Mouse (Mus musculus) forebrain, embryonic 11.5 days (tissue): Measurements from ENCODE around the gene Gm45623. TPM values are rescaled to one million over a fixed set of nuclear protein-coding genes. Genes with fewer than 3 reads are reported as not detected.

ENCODE experiments used
- ATAC-seq: fragments of 200-750 bp; cut with Nextera tagmentation; replicated peaks from 2 replicates; pipeline ENCODE4 v1.8.0; 2017; ENCODE audit warnings: moderate TSS enrichment; ENCODE audit not compliant: low FRiP score
- DNase-seq: peaks from one replicate; pipeline ENCODE4 v3.0.0-alpha.2; 2017; ENCODE audit warnings: low spot score
- H3K27ac ChIP-seq: fragments of 300-500 bp; sonication (generic); 2 replicates; pipeline ENCODE4 v1.5.1; 2014; ENCODE audit warnings: low read depth, low read length
- H3K27me3 ChIP-seq: fragments of 300-500 bp; sonication (generic); 2 replicates; pipeline ENCODE4 v1.6.1; 2014; ENCODE audit warnings: mild to moderate bottlenecking, low read length, mixed read lengths; ENCODE audit not compliant: control insufficient read depth, insufficient read depth
- H3K36me3 ChIP-seq: fragments of 300-500 bp; sonication (generic); 2 replicates; pipeline ENCODE4 v1.6.1; 2014; ENCODE audit warnings: mild to moderate bottlenecking, low read length, moderate library complexity, mixed read lengths; ENCODE audit not compliant: control insufficient read depth, insufficient read depth
- H3K4me1 ChIP-seq: fragments of 300-500 bp; sonication (generic); replicated peaks from 2 replicates; pipeline ENCODE4 v1.6.1; 2014; ENCODE audit warnings: low read length, mixed read lengths; ENCODE audit not compliant: control insufficient read depth, insufficient read depth
- H3K4me2 ChIP-seq: fragments of 300-500 bp; sonication (generic); 2 replicates; pipeline ENCODE4 v1.6.1; 2014; ENCODE audit warnings: low read depth, mild to moderate bottlenecking, low read length, moderate library complexity, mixed read lengths; ENCODE audit not compliant: severe bottlenecking
- H3K4me3 ChIP-seq: fragments of 300-500 bp; sonication (generic); 2 replicates; pipeline ENCODE4 v1.5.1; 2014; ENCODE audit warnings: low read depth, low read length
- H3K9ac ChIP-seq: fragments of 300-500 bp; sonication (generic); 2 replicates; pipeline ENCODE4 v1.6.1; 2014; ENCODE audit warnings: low read length
- H3K9me3 ChIP-seq: fragments of 300-500 bp; sonication (generic); 2 replicates; pipeline ENCODE4 v1.6.1; 2016; ENCODE audit warnings: low read length, mixed read lengths; ENCODE audit not compliant: control insufficient read depth
- WGBS: fragments of 180-500 bp; shearing (Covaris S2); extraction: QIAGEN DNeasy Blood & Tissue Kit; methylation state at CpG from one replicate; pipeline ENCODE4 v1.1.7; 2014; 5-methylcytosine and 5-hydroxymethylcytosine counted together
- polyA plus RNA-seq: library from polyadenylated mRNA; unstranded; fragments of >200 nt; fragmentation: Nextera tagmentation; extraction: Ambion mirVana; gene quantifications from 2 replicates; pipeline ENCODE4 v1.2.1, GENCODE M21; 2014

The Gm45623 gene
- polyA plus RNA-seq, 1 experiment from 2014 or later: not detected

- WGBS: 90% methylated on average over 7 of the region's 7 CpGs
- Histone ChIP-seq H3K36me3 (peaks cover 6% of the 10 kb centered on the region; the same call in 1 of the 2 replicates), H3K27me3 (no peaks in the 10 kb centered on the region), H3K9ac (no peak overlapping the region), H3K27ac (no peak overlapping the region), H3K9me3 (no peaks in the 10 kb centered on the region), H3K4me3 (no peak overlapping the region), H3K4me1 (no peaks in the 10 kb centered on the region), H3K4me2 (no peak overlapping the region)
- no peak for DNase-seq
- no peak for ATAC-seq
Observed at GRCm38 (mm10) chr13:56729046-56729445, 24.6 kb downstream of the Gm45623 start.

GRCm38 (mm10) chr13:56726551-56726950, 27.1 kb downstream of the Gm45623 start:
- no peak overlapping the region for H3K27ac ChIP-seq
- H3K9ac ChIP-seq: no peak overlapping the region
- H3K36me3 ChIP-seq: peaks cover 5% of the 10 kb centered on the region; the same call in 1 of the 2 replicates
- DNase-seq: no peak
- no peaks in the 10 kb centered on the region for H3K9me3 ChIP-seq
- ATAC-seq: no peak
- 95% methylated on average over 4 of the region's 4 CpGs for WGBS
- no peaks in the 10 kb centered on the region for H3K4me1 ChIP-seq
- H3K27me3 ChIP-seq: no peaks in the 10 kb centered on the region
- no peak overlapping the region for H3K4me2 ChIP-seq
- H3K4me3 ChIP-seq: no peak overlapping the region

- no peak overlapping the region for H3K4me2 ChIP-seq
- H3K4me1 ChIP-seq: no peaks in the 10 kb centered on the region
- no peaks in the 10 kb centered on the region; the same call in 1 of the 2 replicates for H3K36me3 ChIP-seq
- ATAC-seq (no peak), DNase-seq (no peak)
- H3K27me3 ChIP-seq: no peaks in the 10 kb centered on the region
- 98% methylated on average over 2 of the region's 2 CpGs for WGBS
- H3K4me3 ChIP-seq: no peak overlapping the region
- H3K9me3 ChIP-seq: no peaks in the 10 kb centered on the region
- H3K9ac ChIP-seq: no peak overlapping the region
- no peak overlapping the region for H3K27ac ChIP-seq
Observed at GRCm38 (mm10) chr13:56712221-56712620, 41.4 kb downstream of the Gm45623 start.

GRCm38 (mm10) chr13:56710620-56711019, 43.0 kb downstream of the Gm45623 start:
- peaks cover 4% of the 10 kb centered on the region; the same call in 1 of the 2 replicates for H3K4me1 ChIP-seq
- H3K4me2 ChIP-seq: no peak overlapping the region
- H3K36me3 ChIP-seq: no peaks in the 10 kb centered on the region; the same call in 1 of the 2 replicates
- ATAC-seq (no peak), DNase-seq (no peak)
- no peak overlapping the region for H3K4me3 ChIP-seq
- H3K27ac ChIP-seq: no peak overlapping the region
- H3K9ac ChIP-seq: no peak overlapping the region
- H3K27me3 ChIP-seq: no peaks in the 10 kb centered on the region
- 77% methylated on average over 2 of the region's 2 CpGs for WGBS
- no peaks in the 10 kb centered on the region for H3K9me3 ChIP-seq

GRCm38 (mm10) chr13:56707606-56708005, 46.0 kb downstream of the Gm45623 start:
- Histone ChIP-seq H3K27me3 (no peaks in the 10 kb centered on the region), H3K4me1 (peaks cover 14% of the 10 kb centered on the region), H3K27ac (no peak overlapping the region), H3K9me3 (no peaks in the 10 kb centered on the region), H3K4me2 (no peak overlapping the region), H3K36me3 (no peaks in the 10 kb centered on the region; the same call in 1 of the 2 replicates), H3K9ac (no peak overlapping the region), H3K4me3 (no peak overlapping the region)
- DNase-seq (no peak), ATAC-seq (no peak)
- 84% methylated on average over 4 of the region's 4 CpGs for WGBS

GRCm38 (mm10) chr13:56707111-56707510, 46.5 kb downstream of the Gm45623 start:
- no peak for DNase-seq
- WGBS: 99% methylated on average over 4 of the region's 4 CpGs
- Histone ChIP-seq H3K4me3 (no peak overlapping the region), H3K27ac (no peak overlapping the region), H3K9me3 (no peaks in the 10 kb centered on the region), H3K36me3 (no peaks in the 10 kb centered on the region; the same call in 1 of the 2 replicates), H3K4me1 (peaks cover 14% of the 10 kb centered on the region), H3K9ac (no peak overlapping the region), H3K27me3 (no peaks in the 10 kb centered on the region), H3K4me2 (no peak overlapping the region)
- no peak for ATAC-seq

GRCm38 (mm10) chr13:56704596-56704995, 49.0 kb downstream of the Gm45623 start:
- ATAC-seq (no peak), DNase-seq (no peak)
- Histone ChIP-seq H3K4me3 (peak overlapping the region; percentile 81), H3K9me3 (no peaks in the 10 kb centered on the region), H3K36me3 (no peaks in the 10 kb centered on the region), H3K4me1 (peaks cover 14% of the 10 kb centered on the region), H3K27me3 (no peaks in the 10 kb centered on the region), H3K27ac (no peak overlapping the region), H3K4me2 (peak overlapping the region; percentile 73), H3K9ac (peak overlapping the region; percentile 94; the same call in 1 of the 2 replicates)
- WGBS: 80% methylated on average over 2 of the region's 2 CpGs

- ATAC-seq (no peak; the same call in 1 of the 2 replicates), DNase-seq (no peak)
- Histone ChIP-seq H3K4me2 (peak overlapping the region; percentile 73), H3K4me3 (peak overlapping the region; percentile 81), H3K4me1 (peaks cover 14% of the 10 kb centered on the region), H3K9me3 (no peaks in the 10 kb centered on the region), H3K9ac (peak overlapping the region; percentile 94), H3K27me3 (no peaks in the 10 kb centered on the region), H3K36me3 (no peaks in the 10 kb centered on the region), H3K27ac (peak overlapping the region; percentile 97)
- WGBS: under 1% methylated on average over 11 of the region's 11 CpGs
Observed at GRCm38 (mm10) chr13:56703871-56704321, 49.7 kb downstream of the Gm45623 start.

GRCm38 (mm10) chr13:56703222-56703870, 50.3 kb downstream of the Gm45623 start:
- WGBS: under 1% methylated on average over 66 of the region's 80 CpGs
- Histone ChIP-seq H3K27ac (peak overlapping the region; percentile 97), H3K4me1 (peaks cover 14% of the 10 kb centered on the region), H3K4me3 (peak overlapping the region; percentile 81), H3K27me3 (no peaks in the 10 kb centered on the region), H3K9me3 (no peaks in the 10 kb centered on the region), H3K36me3 (no peaks in the 10 kb centered on the region), H3K9ac (peak overlapping the region; percentile 94), H3K4me2 (peak overlapping the region; percentile 73)
- ATAC-seq (peak; percentile 80), DNase-seq (peak; percentile 88)
